Mouse (Mus musculus) embryonic facial prominence, embryonic 14.5 days (tissue): Measurements from ENCODE around the gene Kank2. TPM values are rescaled to one million over a fixed set of nuclear protein-coding genes. Genes with fewer than 3 reads are reported as not detected.
"Not testable (repeated sequence)": the region's sequence is repeated elsewhere in the genome, so short reads cannot be mapped to it uniquely, and the experiment has no call there.

ENCODE experiments used
- ATAC-seq: fragments of 200-750 bp; cut with Nextera tagmentation; 2 replicates; pipeline ENCODE4 v1.8.0; 2017; ENCODE audit warnings: low read depth, moderate number of reproducible peaks, moderate TSS enrichment
- DNase-seq: peaks from one replicate; pipeline ENCODE4 v3.0.0-alpha.2; 2015; ENCODE audit warnings: low spot score
- H3K27ac ChIP-seq: fragments of 300-500 bp; sonication (generic); replicated peaks from 2 replicates; pipeline ENCODE4 v1.5.1; 2014; ENCODE audit warnings: low read depth, mild to moderate bottlenecking, low read length, moderate library complexity
- H3K27me3 ChIP-seq: fragments of 300-500 bp; sonication (generic); replicated peaks from 2 replicates; pipeline ENCODE4 v1.6.1; 2014; ENCODE audit warnings: low read length; ENCODE audit not compliant: control insufficient read depth, insufficient read depth
- H3K36me3 ChIP-seq: fragments of 300-500 bp; sonication (generic); 2 replicates; pipeline ENCODE4 v1.6.1; 2014; ENCODE audit warnings: low read length, mixed read lengths; ENCODE audit not compliant: control insufficient read depth, insufficient read depth
- H3K4me1 ChIP-seq: fragments of 300-500 bp; sonication (generic); 2 replicates; pipeline ENCODE4 v1.6.1; 2014; ENCODE audit warnings: antibody characterized with exemption, low read length; ENCODE audit not compliant: control insufficient read depth, insufficient read depth
- H3K4me2 ChIP-seq: fragments of 300-500 bp; sonication (generic); 2 replicates; pipeline ENCODE4 v1.6.1; 2014; ENCODE audit warnings: low read depth, mild to moderate bottlenecking, low read length, moderate library complexity, mixed read lengths
- H3K4me3 ChIP-seq: fragments of 300-500 bp; sonication (generic); 2 replicates; pipeline ENCODE4 v1.5.1; 2014; ENCODE audit warnings: low read depth, mild to moderate bottlenecking, low read length
- H3K9ac ChIP-seq: fragments of 300-500 bp; sonication (generic); 2 replicates; pipeline ENCODE4 v1.6.1; 2014; ENCODE audit warnings: low read depth, mild to moderate bottlenecking, low read length, moderate library complexity, mixed read lengths
- H3K9me3 ChIP-seq: fragments of 300-500 bp; sonication (generic); 2 replicates; pipeline ENCODE4 v1.6.1; 2016; ENCODE audit warnings: low read length; ENCODE audit not compliant: control insufficient read depth
- WGBS: fragments of 180-500 bp; shearing (Covaris S2); extraction: QIAGEN DNeasy Blood & Tissue Kit; methylation state at CpG from one replicate; pipeline ENCODE4 v1.1.7; 2014; 5-methylcytosine and 5-hydroxymethylcytosine counted together
- polyA plus RNA-seq: library from polyadenylated mRNA; unstranded; fragments of >200 nt; fragmentation: Nextera tagmentation; extraction: Ambion mirVana; gene quantifications from 2 replicates; pipeline ENCODE4 v1.2.1, GENCODE M21; 2014

The Kank2 gene
- polyA plus RNA-seq, 1 experiment from 2014 or later: 12.1 TPM

DNA sequence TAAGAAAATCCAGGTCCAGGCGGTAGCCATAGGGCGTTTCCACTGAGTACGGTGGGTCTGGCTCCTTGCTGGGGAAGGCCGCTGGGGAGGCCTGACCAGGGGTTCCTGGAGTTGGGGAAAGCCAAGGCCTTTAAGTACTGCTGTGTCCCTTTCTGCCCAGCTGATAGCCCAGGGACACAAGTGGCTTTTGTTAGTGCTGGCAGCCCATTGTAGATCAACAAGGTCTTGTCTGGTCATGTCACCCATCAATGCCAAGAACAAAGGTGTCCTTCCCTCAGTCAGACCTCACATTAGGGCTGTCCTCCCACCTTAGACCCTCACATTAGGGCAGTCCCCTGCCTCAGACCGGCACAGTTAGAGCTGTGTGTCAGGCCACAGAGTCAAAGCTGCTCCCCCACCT, 3.0 kb downstream of the Kank2 start:
- peak overlapping the region; percentile 52; the same call in 1 of the 2 replicates for H3K9ac ChIP-seq
- DNase-seq: no peak
- peaks cover 30% of the 10 kb centered on the region for H3K4me1 ChIP-seq
- 0 out of 2 replicates have a peak overlapping the region, but pooled peaks have one; percentile 96 for H3K27ac ChIP-seq
- peaks cover 48% of the 10 kb centered on the region for H3K36me3 ChIP-seq
- WGBS: 54% methylated on average over 5 of the region's 5 CpGs
- H3K4me3 ChIP-seq: 0 out of 2 replicates have a peak overlapping the region, but pooled peaks have one; percentile 87
- H3K4me2 ChIP-seq: peak overlapping the region; percentile 68
- no peaks in the 10 kb centered on the region for H3K9me3 ChIP-seq
- no peak for ATAC-seq
- no peaks in the 10 kb centered on the region for H3K27me3 ChIP-seq

DNA sequence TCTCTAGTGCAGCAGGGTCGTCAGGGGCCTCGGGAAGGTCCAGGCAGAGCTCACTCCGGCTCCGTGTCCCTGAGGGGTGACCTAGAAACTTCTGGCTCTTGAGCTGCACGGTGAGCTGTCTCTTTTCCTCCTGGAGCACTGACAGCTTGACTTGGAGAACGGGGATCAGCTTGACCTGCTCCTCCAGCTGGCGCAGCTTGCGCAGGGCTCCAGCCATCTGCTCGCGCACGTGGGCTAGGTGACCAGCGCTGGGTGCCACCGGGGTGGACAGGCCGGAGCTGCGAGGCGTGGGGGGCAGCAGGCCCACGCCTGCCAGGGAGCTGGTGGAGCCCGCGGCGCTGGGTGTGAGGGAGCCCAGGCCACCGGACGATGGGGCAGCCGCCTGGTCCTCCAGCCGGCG, 3.6 kb downstream of the Kank2 start:
- H3K27me3 ChIP-seq: no peaks in the 10 kb centered on the region

DNA sequence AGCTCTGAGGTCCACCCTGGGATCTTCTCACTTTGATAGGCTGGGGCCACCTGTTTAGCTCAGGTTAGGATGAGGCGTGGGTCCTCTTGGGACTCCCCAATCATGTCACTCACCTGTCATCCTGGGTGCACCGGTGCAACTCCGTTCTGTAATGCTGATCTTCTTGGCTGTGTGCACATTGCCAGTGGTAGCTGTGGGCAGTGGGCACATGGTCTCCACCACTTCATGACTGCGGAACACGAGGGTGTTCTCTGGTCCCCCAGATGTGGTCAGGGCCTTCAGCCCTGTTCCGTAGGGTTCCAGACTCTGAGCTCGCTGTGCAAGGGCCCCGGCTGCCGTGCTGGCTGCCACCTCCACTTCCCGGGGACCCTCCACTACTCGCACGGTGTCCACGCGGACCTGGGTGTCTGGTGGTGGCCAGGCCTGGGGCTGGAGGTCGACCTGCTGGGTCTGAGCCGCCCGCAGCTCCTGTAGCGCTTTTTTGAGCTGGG, 4.2 kb downstream of the Kank2 start:
- no peak overlapping the region for H3K4me3 ChIP-seq
- WGBS: 92% methylated on average over 18 of the region's 18 CpGs
- H3K9ac ChIP-seq: no peak overlapping the region
- H3K36me3 ChIP-seq: peaks cover 60% of the 10 kb centered on the region
- no peak overlapping the region for H3K27ac ChIP-seq
- no peaks in the 10 kb centered on the region for H3K27me3 ChIP-seq
- H3K9me3 ChIP-seq: no peaks in the 10 kb centered on the region
- no peak overlapping the region for H3K4me2 ChIP-seq
- DNase-seq (no peak), ATAC-seq (no peak)
- peaks cover 30% of the 10 kb centered on the region for H3K4me1 ChIP-seq

More for the DNA sequence above, 3.6 kb downstream of the Kank2 start:
- no peak overlapping the region for H3K27ac ChIP-seq
- no peaks in the 10 kb centered on the region for H3K9me3 ChIP-seq
- H3K4me1 ChIP-seq: peaks cover 30% of the 10 kb centered on the region
- H3K4me2 ChIP-seq: no peak overlapping the region
- H3K9ac ChIP-seq: no peak overlapping the region
- 94% methylated on average over 19 of the region's 25 CpGs for WGBS
- ATAC-seq (no peak), DNase-seq (no peak)
- H3K36me3 ChIP-seq: peaks cover 54% of the 10 kb centered on the region
- no peak overlapping the region for H3K4me3 ChIP-seq

DNA sequence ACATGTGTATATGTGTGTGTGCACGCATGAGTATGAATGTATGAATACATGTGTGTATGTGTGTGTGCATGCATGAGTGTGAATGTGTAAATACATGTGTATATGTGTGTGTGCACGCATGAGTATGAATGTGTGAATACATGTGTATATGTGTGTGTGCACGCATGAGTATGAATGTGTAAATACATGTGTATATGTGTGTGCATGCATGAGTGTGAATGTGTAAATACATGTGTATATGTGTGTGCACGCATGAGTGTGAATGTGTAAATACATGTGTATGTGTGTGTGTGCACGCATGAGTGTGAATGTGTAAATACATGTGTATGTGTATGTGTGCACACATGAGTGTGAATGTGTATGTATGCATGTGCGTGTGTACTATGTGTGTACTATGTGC, 5.0 kb downstream of the Kank2 start:
- not testable (repeated sequence) for H3K4me3 ChIP-seq, DNase-seq, H3K27ac ChIP-seq, H3K27me3 ChIP-seq, H3K9me3 ChIP-seq, ATAC-seq, H3K4me2 ChIP-seq, H3K9ac ChIP-seq
- peaks cover 26% of the 10 kb centered on the region for H3K4me1 ChIP-seq
- H3K36me3 ChIP-seq: peaks cover 69% of the 10 kb centered on the region
- 96% methylated on average over 6 of the region's 6 CpGs for WGBS

DNA sequence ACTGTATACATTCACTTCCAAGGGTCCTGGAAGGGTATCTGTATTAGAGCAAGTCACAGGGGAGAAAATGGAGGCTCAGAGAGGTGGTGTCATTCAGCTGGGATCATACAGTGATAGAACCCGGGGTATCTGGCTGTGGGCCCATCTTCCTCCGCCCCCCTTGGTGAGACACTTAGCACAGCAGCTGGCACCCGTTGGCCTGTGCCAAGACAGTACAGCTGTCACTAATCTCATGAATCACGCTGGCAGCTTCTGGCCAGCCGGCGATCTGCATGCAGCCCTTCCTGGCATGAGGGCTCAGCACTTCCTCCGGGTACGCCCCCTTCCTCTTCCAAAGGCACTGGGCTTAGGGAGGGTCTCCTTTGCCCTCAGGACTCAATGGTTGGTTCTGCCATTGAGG, 5.9 kb downstream of the Kank2 start:
- H3K9me3 ChIP-seq: no peaks in the 10 kb centered on the region
- H3K4me1 ChIP-seq: peaks cover 26% of the 10 kb centered on the region
- no peak overlapping the region for H3K27ac ChIP-seq
- DNase-seq (peak; percentile 74), ATAC-seq (peak; percentile 60; the same call in 1 of the 2 replicates)
- H3K27me3 ChIP-seq: no peaks in the 10 kb centered on the region
- H3K4me3 ChIP-seq: peak overlapping the region; percentile 2; the same call in 1 of the 2 replicates
- peak overlapping the region; percentile 18 for H3K4me2 ChIP-seq
- H3K9ac ChIP-seq: peak overlapping the region; percentile 31; the same call in 1 of the 2 replicates
- 56% methylated on average over 8 of the region's 8 CpGs for WGBS
- peaks cover 77% of the 10 kb centered on the region for H3K36me3 ChIP-seq

DNA sequence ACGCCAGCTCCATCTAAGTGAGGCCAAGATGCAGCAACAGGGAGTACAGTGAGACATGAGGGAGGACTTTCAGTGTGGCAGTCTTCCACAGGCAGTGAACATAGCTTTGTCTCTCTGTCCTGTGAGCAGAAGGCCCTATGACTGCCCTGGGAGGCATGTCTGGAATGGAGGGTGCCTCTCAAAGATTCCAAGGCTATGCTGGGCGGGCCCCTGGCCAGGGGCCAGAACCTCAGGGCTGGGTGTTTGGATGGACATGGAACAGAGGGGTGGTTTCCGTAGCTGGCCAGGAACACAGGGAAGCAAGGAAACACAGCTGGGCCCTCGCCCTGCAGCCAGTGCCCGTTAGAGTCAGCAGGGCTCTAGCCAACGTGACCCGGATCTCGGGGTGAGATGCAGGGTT, 6.7 kb downstream of the Kank2 start:
- DNase-seq: peak; percentile 65
- no peak for ATAC-seq
- WGBS: 67% methylated on average over 8 of the region's 8 CpGs
- Histone ChIP-seq H3K27ac (no peak overlapping the region), H3K9ac (no peak overlapping the region), H3K4me1 (peaks cover 20% of the 10 kb centered on the region), H3K4me2 (no peak overlapping the region), H3K9me3 (no peaks in the 10 kb centered on the region), H3K4me3 (no peak overlapping the region), H3K36me3 (peaks cover 85% of the 10 kb centered on the region), H3K27me3 (no peaks in the 10 kb centered on the region)

DNA sequence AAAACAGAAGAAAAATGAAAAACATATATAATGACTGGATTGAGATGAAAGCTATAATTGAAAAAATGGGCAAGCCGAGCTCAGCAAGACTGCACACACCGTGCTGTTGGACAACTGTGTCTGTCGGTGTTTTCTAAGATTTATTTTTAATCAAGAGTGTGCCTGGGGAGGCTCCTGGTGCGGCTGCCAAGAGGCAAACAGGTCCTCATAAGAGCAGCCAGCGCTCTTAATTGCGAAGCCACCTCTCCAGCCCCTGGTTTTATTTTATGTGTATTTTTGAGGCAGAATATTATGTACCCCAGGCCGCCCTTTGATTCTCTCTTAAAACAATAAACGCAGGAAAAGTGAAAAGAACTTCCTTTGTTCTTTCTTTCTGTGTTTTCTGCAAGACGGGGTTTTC, 10.3 kb downstream of the Kank2 start:
- DNase-seq (no peak), ATAC-seq (no peak)
- H3K27ac ChIP-seq: no peak overlapping the region
- H3K9ac ChIP-seq: no peak overlapping the region
- H3K36me3 ChIP-seq: peaks cover 91% of the 10 kb centered on the region
- no peaks in the 10 kb centered on the region for H3K9me3 ChIP-seq
- H3K27me3 ChIP-seq: no peaks in the 10 kb centered on the region
- WGBS: 77% methylated on average over 9 of the region's 9 CpGs
- peaks cover 9% of the 10 kb centered on the region; the same call in 1 of the 2 replicates for H3K4me1 ChIP-seq
- H3K4me3 ChIP-seq: no peak overlapping the region
- H3K4me2 ChIP-seq: no peak overlapping the region

DNA sequence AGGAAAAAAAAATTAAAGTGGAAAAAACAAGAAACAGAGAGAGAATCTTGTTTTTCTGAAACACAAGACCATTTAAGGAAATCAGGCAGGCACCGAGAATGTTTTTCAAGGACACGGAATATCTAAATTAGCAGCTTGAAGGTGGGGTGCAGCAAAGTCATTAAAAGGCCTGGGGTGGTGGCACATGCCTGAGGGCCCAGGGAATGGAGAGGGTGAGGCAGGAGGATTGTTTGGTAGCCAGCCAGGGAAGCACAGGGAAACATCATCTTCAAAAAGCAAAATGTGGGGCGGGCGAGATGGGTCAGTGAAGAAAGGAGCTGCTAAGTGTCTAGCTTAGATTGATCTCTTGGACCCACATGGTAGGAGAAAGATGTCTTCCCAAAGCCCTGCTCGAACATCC, 10.9 kb downstream of the Kank2 start:
- Histone ChIP-seq H3K4me1 (peaks cover 4% of the 10 kb centered on the region; the same call in 1 of the 2 replicates), H3K27ac (peak overlapping the region; percentile 69), H3K9ac (no peak overlapping the region), H3K36me3 (peaks cover 88% of the 10 kb centered on the region), H3K4me2 (no peak overlapping the region), H3K9me3 (no peaks in the 10 kb centered on the region), H3K4me3 (no peak overlapping the region), H3K27me3 (no peaks in the 10 kb centered on the region)
- ATAC-seq: no peak
- 72% methylated on average over 5 of the region's 5 CpGs for WGBS
- no peak for DNase-seq

DNA sequence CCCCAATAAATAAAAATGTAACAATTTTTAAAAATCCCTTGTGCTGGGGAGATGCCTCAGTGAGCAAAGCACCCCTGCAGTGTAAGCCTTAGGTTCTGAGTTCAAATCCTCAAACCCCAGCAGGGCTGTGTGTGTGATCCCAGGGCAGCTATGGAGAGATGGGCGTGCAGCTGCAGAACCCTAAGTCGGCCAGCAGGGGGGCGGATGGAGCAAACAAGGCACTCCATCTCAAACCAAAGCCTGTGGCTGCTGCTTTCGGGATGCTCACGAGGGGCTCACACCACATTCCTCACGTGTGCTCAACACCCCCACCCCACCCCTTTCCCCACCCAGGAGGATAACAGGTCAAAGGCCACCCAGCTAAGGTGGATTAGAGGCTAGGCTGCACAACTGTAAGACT, 11.6 kb downstream of the Kank2 start:
- H3K9ac ChIP-seq: no peak overlapping the region
- peaks cover under 1% of the 10 kb centered on the region; the same call in 1 of the 2 replicates for H3K4me1 ChIP-seq
- peak; percentile 50 for DNase-seq
- no peak overlapping the region for H3K4me2 ChIP-seq
- H3K27me3 ChIP-seq: no peaks in the 10 kb centered on the region
- no peak overlapping the region for H3K4me3 ChIP-seq
- no peaks in the 10 kb centered on the region for H3K9me3 ChIP-seq
- ATAC-seq: no peak; the same call in 1 of the 2 replicates
- 19% methylated on average over 6 of the region's 6 CpGs for WGBS
- H3K27ac ChIP-seq: no peak overlapping the region
- peaks cover 92% of the 10 kb centered on the region for H3K36me3 ChIP-seq
